Mouse (Mus musculus): Measurements from ENCODE around the gene Mpig6b.

DNA sequence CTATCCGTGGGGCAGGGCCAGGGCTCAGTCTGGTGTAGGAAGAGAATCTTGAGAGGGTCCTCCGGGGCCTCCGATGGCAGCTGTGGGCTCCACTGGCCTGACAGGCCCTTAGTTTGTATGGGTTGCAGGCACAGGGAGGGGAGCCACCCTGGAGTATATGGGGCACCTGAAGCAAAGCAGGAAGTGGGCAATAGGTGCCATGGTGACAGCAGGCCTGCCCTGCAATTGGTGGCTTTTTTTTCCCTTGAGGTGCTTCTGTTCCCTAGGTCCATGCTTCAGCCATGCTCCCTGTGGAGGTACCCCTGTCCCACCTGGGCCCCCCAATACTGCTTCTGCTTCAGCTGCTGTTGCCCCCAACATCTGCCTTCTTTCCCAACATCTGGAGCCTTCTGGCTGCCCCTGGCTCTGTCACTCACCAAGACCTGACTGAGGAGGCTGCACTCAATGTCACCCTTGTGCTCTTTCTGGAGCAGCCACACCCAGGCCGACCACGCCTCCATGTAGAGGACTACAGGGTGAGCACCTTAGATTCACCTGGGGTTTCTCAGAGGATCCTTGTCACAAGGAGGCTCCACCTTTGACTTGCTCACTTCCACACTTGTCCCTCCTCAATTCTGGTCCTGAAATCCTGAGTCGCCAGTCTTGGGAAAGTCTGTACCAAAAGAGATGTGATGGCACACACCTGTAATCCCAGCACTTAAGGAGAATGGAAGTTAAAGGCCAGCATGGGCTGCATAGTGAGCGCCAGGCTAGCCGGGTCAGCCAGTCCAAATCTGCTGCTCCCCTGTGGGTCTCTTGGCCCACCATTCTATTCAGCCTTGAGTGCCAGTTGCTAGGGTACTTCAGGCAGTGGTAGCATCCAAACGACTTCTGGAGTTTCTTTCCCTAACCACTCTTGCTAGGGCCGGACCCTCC is 48.9 kb downstream of the Mpig6b start:
- TF ChIP-seq CTCF (IDR thresholded peaks at IDR 0.05; ENCODE audit: borderline replicate concordance, insufficient read depth, low read depth, low read length) (no peak), POLR2A (IDR thresholded peaks at IDR 0.05; ENCODE audit: borderline replicate concordance, insufficient read depth, low read length) (no peak)

All from cerebellum, adult 2 months (tissue).